Mouse (Mus musculus) ovary, postnatal 36 days (tissue): Measurements from ENCODE around the gene Cytip.

Experiments used
- DNase-seq: peaks from one replicate; pipeline ENCODE4 v3.0.0; 2022; ENCODE audit warnings: low spot score, mixed read lengths

The Cytip gene

DNA sequence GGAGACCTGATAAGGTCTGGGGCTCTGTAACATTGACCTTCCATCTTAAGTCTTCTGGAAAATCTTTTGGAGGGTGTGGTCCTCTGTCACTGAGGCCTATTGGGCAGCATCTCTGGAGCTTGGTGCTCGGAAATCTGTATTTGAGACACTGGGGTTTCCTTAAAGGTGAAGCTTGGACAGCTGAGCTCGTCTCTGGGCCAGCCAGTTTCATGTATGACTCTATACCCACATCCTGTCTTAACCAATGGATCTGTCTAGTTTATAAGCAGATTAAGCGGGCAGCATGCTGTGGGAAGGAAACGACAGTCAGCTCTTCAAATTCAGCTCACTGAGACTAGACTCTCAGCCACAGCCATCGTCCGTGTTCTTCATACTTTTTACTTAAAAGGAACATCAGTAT lies 88.3 kb downstream of the Cytip start:
- DNase-seq, result no peak

DNA sequence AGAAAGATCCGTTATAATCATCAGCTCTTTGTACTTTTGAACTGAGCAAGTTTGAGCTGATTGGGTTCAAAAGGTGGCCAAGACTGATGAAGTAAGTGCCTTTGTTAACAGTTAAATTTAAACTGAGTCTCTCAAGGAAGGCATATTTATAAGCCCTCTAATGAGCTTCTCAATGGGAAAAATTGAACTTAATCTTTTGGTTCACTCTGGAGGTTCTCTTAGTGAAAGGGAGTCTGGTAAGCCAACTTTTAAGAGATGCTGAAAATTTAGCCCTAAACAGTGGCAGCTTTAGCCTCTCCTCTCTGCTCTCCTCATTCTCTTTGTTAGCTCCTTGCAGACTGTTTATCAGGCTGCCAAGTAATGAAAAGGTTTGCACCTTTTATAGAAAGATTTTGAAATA lies 100.5 kb downstream of the Cytip start:
- no peak for DNase-seq

DNA sequence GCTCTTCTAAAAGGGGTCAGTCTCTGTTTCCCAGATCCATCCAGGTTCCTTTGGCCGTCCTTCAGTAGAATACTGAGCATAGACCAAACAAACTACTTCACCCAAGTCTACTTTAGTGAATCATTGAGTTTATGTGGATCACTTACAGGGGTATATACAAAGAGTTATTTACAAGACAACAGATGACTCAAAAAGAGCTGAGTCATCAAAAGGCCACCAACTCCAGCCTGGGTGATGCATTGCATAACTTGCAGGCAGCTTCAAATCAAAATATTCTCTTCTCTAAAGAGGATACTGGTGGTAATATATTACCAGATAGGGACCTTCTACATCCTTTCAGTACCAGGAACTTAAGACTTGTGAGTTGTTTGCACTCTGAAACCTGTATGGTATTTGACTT lies 108.9 kb downstream of the Cytip start:
- no peak for DNase-seq

GRCm38 (mm10) chr2:58079849-58080248 lies 115.5 kb downstream of the Cytip start:
- DNase-seq, result no peak
